Mouse (Mus musculus): ENCODE results near the gene Zfp78.

Zfp78 gene

DNA sequence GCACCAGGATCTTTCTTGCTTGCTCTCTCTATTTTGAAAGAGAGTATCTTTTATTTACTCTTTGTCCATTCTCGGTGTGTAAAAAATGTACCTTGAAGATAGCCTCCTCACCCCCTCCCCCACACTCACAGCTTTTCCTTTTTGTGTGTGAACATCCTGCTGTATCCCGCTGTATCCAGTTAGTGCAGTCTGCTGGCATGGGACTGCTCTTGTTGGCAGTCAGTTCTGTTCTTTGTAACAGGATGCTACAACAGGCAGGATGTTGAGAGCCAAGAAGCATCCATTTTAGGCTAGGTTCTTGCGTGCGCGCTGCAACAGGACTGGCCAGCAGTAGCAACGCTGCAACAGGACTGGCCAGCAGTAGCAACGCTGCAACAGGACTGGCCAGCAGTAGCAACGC is 23.9 kb downstream of the Zfp78 start:
- no peak for DNase-seq (ENCODE audit: low read depth, low spot score)

DNA sequence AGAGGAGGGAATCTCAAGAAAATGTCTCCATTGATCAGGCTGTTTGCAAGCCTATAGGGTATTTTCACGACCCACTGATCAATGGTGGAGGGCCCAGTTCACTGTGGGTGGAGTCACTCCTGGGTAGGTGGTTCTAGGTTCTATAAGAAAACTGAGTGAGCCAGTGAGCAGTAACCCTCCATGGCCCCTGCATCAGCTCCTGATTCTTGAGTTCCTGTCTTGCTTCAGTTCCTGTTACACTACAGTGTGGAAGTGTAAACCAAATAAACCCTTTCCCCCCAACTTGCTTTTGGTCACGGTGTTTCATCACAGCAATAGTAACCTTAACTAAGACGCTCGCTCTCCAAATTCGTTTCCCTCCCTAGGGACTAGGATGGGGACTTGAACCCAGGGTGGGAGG is 25.9 kb downstream of the Zfp78 start:
- no peak for DNase-seq (ENCODE audit: low read depth, low spot score)

- no peak for DNase-seq (ENCODE audit: low read depth, low spot score)
Observed at GRCm38 (mm10) chr7:6389449-6389848, 26.4 kb downstream of the Zfp78 start.

GRCm38 (mm10) chr7:6397996-6398975 is 35.2 kb downstream of the Zfp78 start, which contains the start of gene Smim17:
Gene Smim17, plus strand, starts transcription at chr7:6398715.
- peak; percentile 56 for DNase-seq (ENCODE audit: low read depth, low spot score)

DNA sequence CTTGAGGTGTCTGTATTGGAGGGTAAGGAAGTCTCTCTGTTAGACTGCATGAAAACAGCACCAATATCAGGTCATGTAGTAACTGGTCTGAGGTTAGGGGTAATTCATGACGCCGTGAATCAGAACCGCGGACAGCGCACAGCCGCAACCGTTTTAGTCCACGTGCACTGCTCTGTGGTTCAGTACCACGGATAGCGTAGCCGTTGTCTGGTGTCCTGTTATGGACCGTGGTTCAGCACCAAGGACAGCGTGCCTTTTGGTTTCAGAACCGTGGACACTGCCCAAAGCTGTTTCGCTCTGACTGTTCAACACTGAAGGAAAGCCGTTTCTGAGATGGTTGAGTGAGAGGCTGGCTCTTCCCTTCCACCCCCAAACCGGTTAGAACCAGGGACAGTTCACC is 47.0 kb downstream of the Zfp78 start, which contains the start of gene Gm20715:
Gm20715 (plus strand) TSS at position 235 of the 400 bp plus-strand sequence.
- DNase-seq (ENCODE audit: low read depth, low spot score): peak; percentile 97

DNA sequence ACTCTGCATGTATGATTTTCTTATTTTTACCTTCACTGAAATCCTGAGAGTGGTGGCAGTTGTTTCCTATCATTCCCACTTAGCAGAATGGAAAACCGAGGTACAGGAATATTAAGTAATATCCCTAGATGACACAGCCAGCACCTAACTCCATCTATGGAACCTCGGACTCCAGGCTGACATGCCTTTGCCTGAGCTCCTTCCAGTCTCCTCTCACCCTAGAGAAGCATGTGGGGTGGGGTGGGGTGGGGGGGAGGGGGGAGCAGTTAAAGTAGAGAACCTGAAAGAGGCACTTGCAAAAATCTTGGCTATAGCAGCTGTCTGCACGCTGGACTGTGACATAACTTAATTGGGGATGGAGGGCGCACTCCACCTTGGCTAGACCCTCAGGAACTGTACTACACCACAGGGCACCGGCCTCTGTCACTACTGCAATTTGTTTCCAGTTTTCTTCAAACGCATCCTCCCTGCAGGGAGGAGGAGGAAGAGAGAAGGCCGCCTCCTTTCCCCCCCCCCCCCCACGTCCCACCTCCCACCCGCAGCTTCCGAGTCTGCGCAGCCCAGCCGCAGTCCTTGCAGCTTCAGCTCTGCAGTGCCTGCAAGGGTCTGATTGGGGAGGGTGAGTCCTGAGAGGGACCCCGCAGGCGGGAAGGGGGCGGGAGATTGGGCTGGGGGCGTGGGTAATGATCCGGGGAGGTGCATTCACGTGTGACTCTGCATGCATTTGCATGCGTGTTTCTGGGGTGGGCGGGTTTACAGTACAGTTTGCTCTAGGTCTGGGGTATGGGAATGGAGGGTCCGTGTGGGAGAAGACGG is 51.8 kb downstream of the Zfp78 start:
- DNase-seq (ENCODE audit: low read depth, low spot score): no peak

GRCm38 (mm10) chr7:6415442-6415787 is 52.3 kb downstream of the Zfp78 start:
- DNase-seq (ENCODE audit: low read depth, low spot score): no peak

DNA sequence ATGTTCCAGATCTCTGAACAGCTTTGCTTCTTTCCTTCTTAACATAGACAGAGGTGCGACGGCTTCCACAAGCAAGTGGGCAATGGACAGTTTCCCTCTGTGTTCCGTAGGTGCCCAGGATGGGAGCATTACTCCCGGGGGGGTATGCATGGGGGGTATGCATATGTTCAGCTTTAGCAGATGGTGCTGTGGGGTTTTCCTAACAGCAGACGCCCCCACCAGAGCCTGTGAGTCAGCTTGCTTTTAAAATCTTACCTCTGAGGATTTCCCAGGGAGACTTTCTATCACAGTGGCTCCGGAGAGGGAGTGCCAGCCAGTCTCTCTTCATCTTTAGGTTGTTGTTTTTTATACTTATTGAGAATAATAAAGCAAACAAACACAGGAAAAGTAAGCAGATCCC is 56.8 kb downstream of the Zfp78 start:
- no peak for DNase-seq (ENCODE audit: low read depth, low spot score)

DNA sequence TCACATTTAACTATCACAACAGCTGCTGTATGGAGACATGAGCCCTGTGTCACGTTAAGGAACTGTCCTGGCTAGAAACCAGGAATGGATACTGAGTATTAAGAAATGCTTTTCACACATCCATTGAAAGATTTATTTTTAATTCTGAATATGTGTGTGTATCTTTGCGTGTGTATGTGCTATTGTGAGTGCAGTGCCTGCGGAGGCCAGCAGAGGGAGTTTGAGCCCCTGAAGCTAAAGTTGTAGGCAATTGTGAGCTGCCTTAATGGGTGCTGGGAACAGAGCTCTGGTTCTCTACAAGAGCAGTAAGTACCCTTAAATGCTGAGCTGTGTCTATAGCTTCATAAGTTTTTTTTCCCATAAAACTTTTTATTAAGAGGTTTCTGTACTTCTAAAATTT is 66.3 kb downstream of the Zfp78 start:
- no peak for DNase-seq (ENCODE audit: low read depth, low spot score)

- DNase-seq (ENCODE audit: low read depth, low spot score): no peak
Observed at GRCm38 (mm10) chr7:6430342-6430741, 67.3 kb downstream of the Zfp78 start.

All from mesoderm, embryonic 11.5 days (tissue).